Mouse (Mus musculus) adrenal gland, adult (tissue): ENCODE data around the gene Rorc.

Experiments
- DNase-seq, 2 experiments: peaks; one replicate each; pipeline ENCODE4 v3.0.0; 2022 to 2023; ENCODE audit warnings: low spot score in 1 of 2; ENCODE audit not compliant: inconsistent age in 2 of 2

Rorc gene

GRCm38 (mm10) chr3:94372641-94373040 is at the start of gene Rorc:
TSS of gene Rorc (plus strand) at chr3:94372794.
- DNase-seq: peak; percentile 80 to 88

- DNase-seq: peak in 1 of 2 experiments; percentile 62
Observed at GRCm38 (mm10) chr3:94328681-94329080, 43.9 kb upstream of the Rorc start.

- no peak for DNase-seq
Observed at GRCm38 (mm10) chr3:94334442-94334841, 38.2 kb upstream of the Rorc start.

GRCm38 (mm10) chr3:94338522-94338921 is 34.1 kb upstream of the Rorc start:
- DNase-seq: no peak

- DNase-seq: no peak
Observed at GRCm38 (mm10) chr3:94341959-94342422, 30.6 kb upstream of the Rorc start, which contains the start of gene Them5. TSS of gene Them5 (plus strand) at chr3:94342099.

- DNase-seq: no peak
Observed at GRCm38 (mm10) chr3:94342552-94342951, 30.0 kb upstream of the Rorc start.

GRCm38 (mm10) chr3:94344182-94344581 is 28.4 kb upstream of the Rorc start:
- no peak for DNase-seq

- no peak for DNase-seq
Observed at GRCm38 (mm10) chr3:94344897-94345296, 27.7 kb upstream of the Rorc start.

GRCm38 (mm10) chr3:94348146-94348545 is 24.4 kb upstream of the Rorc start:
- DNase-seq: no peak

- peak; percentile 68 to 79 for DNase-seq
Observed at GRCm38 (mm10) chr3:94360812-94361211, 11.8 kb upstream of the Rorc start.

- no peak for DNase-seq
Observed at GRCm38 (mm10) chr3:94362138-94362537, 10.5 kb upstream of the Rorc start, which contains the start of gene C2cd4d. TSS of gene C2cd4d (plus strand) at chr3:94362438.

- DNase-seq: peak; percentile 79 to 87
Observed at GRCm38 (mm10) chr3:94363291-94364153, 9.1 kb upstream of the Rorc start.

- no peak for DNase-seq
Observed at GRCm38 (mm10) chr3:94364154-94364526, 8.5 kb upstream of the Rorc start.

- DNase-seq: peak; percentile 82 to 94
Observed at GRCm38 (mm10) chr3:94366761-94367160, 5.8 kb upstream of the Rorc start.

- no peak for DNase-seq
Observed at GRCm38 (mm10) chr3:94367511-94367910, 5.1 kb upstream of the Rorc start.

- DNase-seq: no peak
Observed at GRCm38 (mm10) chr3:94368631-94369030, 4.0 kb upstream of the Rorc start.

GRCm38 (mm10) chr3:94369709-94370108 is 2.9 kb upstream of the Rorc start:
- peak; percentile 60 to 80 for DNase-seq

- DNase-seq: peak; percentile 94 to 96
Observed at GRCm38 (mm10) chr3:94371637-94372036, 957 bp upstream of the Rorc start.

GRCm38 (mm10) chr3:94372038-94372437 is 556 bp upstream of the Rorc start:
- DNase-seq: no peak

- peak in 1 of 2 experiments; percentile 31 for DNase-seq
Observed at GRCm38 (mm10) chr3:94373090-94373489, 496 bp downstream of the Rorc start.

- DNase-seq: peak; percentile 65 to 82
Observed at GRCm38 (mm10) chr3:94373597-94374011, 1.0 kb downstream of the Rorc start.

GRCm38 (mm10) chr3:94374636-94375035 is 2.0 kb downstream of the Rorc start:
- peak in 1 of 2 experiments; percentile 37 for DNase-seq
